In genomic region chr6:124759259-124759658, GRCm38 (mm10) we compare ENCODE assay signal across 8 mouse cellular contexts. TPM values are rescaled to one million over a fixed set of nuclear protein-coding genes. Genes with fewer than 3 reads are reported as not detected.
DNase-seq lines count a peak whose midpoint lies in the region; ATAC-seq and TF ChIP-seq lines count a peak whose summit lies in the region.

No protein-coding gene starts in this region.

- H3K9ac ChIP-seq in heart, embryonic 15.5 days = peak overlapping the region; percentile 26; the same call in 1 of the 2 replicates
- H3K9ac ChIP-seq in neural tube, embryonic 15.5 days (replicated peaks) = 0 out of 2 replicates have a peak overlapping the region, but pooled peaks have one; percentile 1

- peak; percentile 90 for TF ChIP-seq CTCF in E14TG2a.4 (conservative IDR thresholded peaks at IDR 0.05; ENCODE audit: low read length)
- TF ChIP-seq CTCF in thymus, adult 2 months (IDR thresholded peaks at IDR 0.05; ENCODE audit: borderline replicate concordance, control insufficient read depth, extremely low read depth, insufficient read depth, low read length, poor library complexity) = peak; percentile 83

- no peak; the same call in 1 of the 2 replicates for ATAC-seq in heart, embryonic 15.5 days (replicated peaks; ENCODE audit: insufficient number of reproducible peaks, insufficient read depth, low FRiP score, low read depth)
- ATAC-seq in neural tube, embryonic 15.5 days (ENCODE audit: low FRiP score) = no peak

- H3K4me2 ChIP-seq in heart, embryonic 15.5 days = peak overlapping the region; percentile 87
- peak overlapping the region; percentile 90; the same call in 1 of the 2 replicates for H3K4me2 ChIP-seq in neural tube, embryonic 15.5 days

- H3K4me3 ChIP-seq in E14TG2a.4 (replicated peaks; ENCODE audit: low read length) = peak overlapping the region; percentile 21
- H3K4me3 ChIP-seq in heart, embryonic 15.5 days = peak overlapping the region; percentile 13
- no peak overlapping the region for H3K4me3 ChIP-seq in neural tube, embryonic 15.5 days (replicated peaks)
- no peak overlapping the region for H3K4me3 ChIP-seq in thymus, adult 2 months (ENCODE audit: control insufficient read depth, insufficient read depth, low read length)

- peak; percentile 42 for DNase-seq in c-Kit-negative CD71-positive TER-119-positive erythroid progenitor cells, embryonic 14.5 days (ENCODE audit: low read depth, low spot score)
- peak; percentile 46 for DNase-seq in fibroblast of lung, adult 2 months (ENCODE audit: low read depth)
- peak; percentile 93 for DNase-seq in kidney, postnatal 10 days
- peak; percentile 84 to 91 for DNase-seq in lung, adult 18-20 months
- DNase-seq in thymus, adult 2 months = peak; percentile 88

- peak overlapping the region; percentile 96 for H3K27ac ChIP-seq in heart, embryonic 15.5 days
- H3K27ac ChIP-seq in neural tube, embryonic 15.5 days (replicated peaks) = peak overlapping the region; percentile 98
- H3K27ac ChIP-seq in thymus, adult 2 months (ENCODE audit: control insufficient read depth, insufficient read depth, low read length) = no peak overlapping the region

- peaks cover 44% of the 10 kb centered on the region for H3K27me3 ChIP-seq in E14TG2a.4 (ENCODE audit: insufficient read depth, low read length)
- no peaks in the 10 kb centered on the region for H3K27me3 ChIP-seq in heart, embryonic 15.5 days
- no peaks in the 10 kb centered on the region for H3K27me3 ChIP-seq in neural tube, embryonic 15.5 days (replicated peaks)
- H3K27me3 ChIP-seq in thymus, adult 2 months (ENCODE audit: control insufficient read depth, insufficient read depth, low read length) = no peaks in the 10 kb centered on the region

- H3K9me3 ChIP-seq in E14TG2a.4 (ENCODE audit: low read length) = no peaks in the 10 kb centered on the region
- no peaks in the 10 kb centered on the region for H3K9me3 ChIP-seq in heart, embryonic 15.5 days (replicated peaks)
- H3K9me3 ChIP-seq in neural tube, embryonic 15.5 days (replicated peaks) = no peaks in the 10 kb centered on the region

- H3K36me3 ChIP-seq in E14TG2a.4 (ENCODE audit: insufficient read depth, low read length) = no peaks in the 10 kb centered on the region
- H3K36me3 ChIP-seq in heart, embryonic 15.5 days = no peaks in the 10 kb centered on the region
- 0 out of 2 replicates have a peak, but pooled peaks cover 13% of the 10 kb centered on the region for H3K36me3 ChIP-seq in neural tube, embryonic 15.5 days
- no peaks in the 10 kb centered on the region for H3K36me3 ChIP-seq in thymus, adult 2 months (ENCODE audit: control insufficient read depth, insufficient read depth, low read length)

- WGBS in heart, embryonic 15.5 days = 1% methylated on average over 5 of the region's 5 CpGs
- WGBS in neural tube, embryonic 15.5 days = 2% methylated on average over 5 of the region's 5 CpGs
- under 1% methylated on average over 5 of the region's 5 CpGs for WGBS in thymus, adult 2 months

- no peak for TF ChIP-seq POLR2A in thymus, adult 2 months (IDR thresholded peaks at IDR 0.05; ENCODE audit: control insufficient read depth, extremely low read depth, insufficient read depth, low read length, poor library complexity)

- H3K4me1 ChIP-seq in E14TG2a.4 (replicated peaks; ENCODE audit: low read depth, low read length) = peaks cover 63% of the 10 kb centered on the region
- peaks cover 41% of the 10 kb centered on the region for H3K4me1 ChIP-seq in heart, embryonic 15.5 days (replicated peaks)
- peaks cover 36% of the 10 kb centered on the region for H3K4me1 ChIP-seq in neural tube, embryonic 15.5 days
- peaks cover 7% of the 10 kb centered on the region; the same call in 1 of the 2 replicates for H3K4me1 ChIP-seq in thymus, adult 2 months (replicated peaks; ENCODE audit: control insufficient read depth, insufficient read depth, low read length)

RNA-seq across cellular contexts. Expression of gene Atn1, which starts 2.9 kb away (rescaled TPM):
- polyA plus RNA-seq in heart, embryonic 15.5 days (2015; fragmentation: Nextera tagmentation; extraction: Ambion mirVana) = 9.3 and 11.7 TPM in 2 replicates
- 23.1 and 24.0 TPM in 2 replicates for polyA plus RNA-seq in neural tube, embryonic 15.5 days (2015; fragmentation: Nextera tagmentation; extraction: Ambion mirVana)
- polyA plus RNA-seq in thymus, adult 2 months (2012; rRNA removed) = 48.3 and 51.6 TPM in 2 replicates

RNA-seq across cellular contexts. Expression of gene Gm45234, which starts 3.4 kb away (rescaled TPM):
- polyA plus RNA-seq in heart, embryonic 15.5 days (2015; fragmentation: Nextera tagmentation; extraction: Ambion mirVana) = not detected in 2 replicates
- 0.17 TPM in 1 of 2 replicates, not detected in the other for polyA plus RNA-seq in neural tube, embryonic 15.5 days (2015; fragmentation: Nextera tagmentation; extraction: Ambion mirVana)
- not detected in 2 replicates for polyA plus RNA-seq in thymus, adult 2 months (2012; rRNA removed)

RNA-seq across cellular contexts. Expression of gene Eno2, which starts 10.2 kb away (rescaled TPM):
- polyA plus RNA-seq in heart, embryonic 15.5 days (2015; fragmentation: Nextera tagmentation; extraction: Ambion mirVana) = 2.7 and 4.3 TPM in 2 replicates
- polyA plus RNA-seq in neural tube, embryonic 15.5 days (2015; fragmentation: Nextera tagmentation; extraction: Ambion mirVana) = 197 and 226 TPM in 2 replicates
- 10.2 and 12.9 TPM in 2 replicates for polyA plus RNA-seq in thymus, adult 2 months (2012; rRNA removed)

RNA-seq across cellular contexts. Expression of gene Grcc10, which starts 18.1 kb away (rescaled TPM):
- polyA plus RNA-seq in heart, embryonic 15.5 days (2015; fragmentation: Nextera tagmentation; extraction: Ambion mirVana) = 387 and 416 TPM in 2 replicates
- polyA plus RNA-seq in neural tube, embryonic 15.5 days (2015; fragmentation: Nextera tagmentation; extraction: Ambion mirVana) = 572 and 623 TPM in 2 replicates
- polyA plus RNA-seq in thymus, adult 2 months (2012; rRNA removed) = 265 and 352 TPM in 2 replicates

RNA-seq across cellular contexts. Expression of gene Lrrc23, which starts 20.3 kb away (rescaled TPM):
- polyA plus RNA-seq in heart, embryonic 15.5 days (2015; fragmentation: Nextera tagmentation; extraction: Ambion mirVana) = 0.83 and 1.0 TPM in 2 replicates
- polyA plus RNA-seq in neural tube, embryonic 15.5 days (2015; fragmentation: Nextera tagmentation; extraction: Ambion mirVana) = 1.5 and 1.7 TPM in 2 replicates
- 4.0 and 5.5 TPM in 2 replicates for polyA plus RNA-seq in thymus, adult 2 months (2012; rRNA removed)

Comparison
In these comparisons a context has a peak if more than half of its experiments do, and no peak if none do; other contexts are left out.
1. H3K4me3 ChIP-seq: peak in E14TG2a.4 (single experiment) and heart, embryonic 15.5 days (single experiment); none in neural tube, embryonic 15.5 days (single experiment) and thymus, adult 2 months (single experiment).
2. DNase-seq: peak in every context shown above with its lines; median percentile 93 in kidney, postnatal 10 days; 88 in thymus, adult 2 months; 88 in lung, adult 18-20 months; 46 in fibroblast of lung, adult 2 months; 42 in c-Kit-negative CD71-positive TER-119-positive erythroid progenitor cells, embryonic 14.5 days.
3. RNA of gene Eno2, which starts 10.2 kb away (polyA plus RNA-seq): 197 to 226 TPM in neural tube, embryonic 15.5 days; 10.2 to 12.9 TPM in thymus, adult 2 months and 2.7 to 4.3 TPM in heart, embryonic 15.5 days; every median in the first group is over 10 times any median in the second.